Mouse (Mus musculus): Measurements from ENCODE around the gene Gm9195. TPM values are rescaled to one million over a fixed set of nuclear protein-coding genes. Genes with fewer than 3 reads are reported as not detected.

The Gm9195 gene
- polyA plus RNA-seq, 1 experiment from 2014 or later: not detected

DNA sequence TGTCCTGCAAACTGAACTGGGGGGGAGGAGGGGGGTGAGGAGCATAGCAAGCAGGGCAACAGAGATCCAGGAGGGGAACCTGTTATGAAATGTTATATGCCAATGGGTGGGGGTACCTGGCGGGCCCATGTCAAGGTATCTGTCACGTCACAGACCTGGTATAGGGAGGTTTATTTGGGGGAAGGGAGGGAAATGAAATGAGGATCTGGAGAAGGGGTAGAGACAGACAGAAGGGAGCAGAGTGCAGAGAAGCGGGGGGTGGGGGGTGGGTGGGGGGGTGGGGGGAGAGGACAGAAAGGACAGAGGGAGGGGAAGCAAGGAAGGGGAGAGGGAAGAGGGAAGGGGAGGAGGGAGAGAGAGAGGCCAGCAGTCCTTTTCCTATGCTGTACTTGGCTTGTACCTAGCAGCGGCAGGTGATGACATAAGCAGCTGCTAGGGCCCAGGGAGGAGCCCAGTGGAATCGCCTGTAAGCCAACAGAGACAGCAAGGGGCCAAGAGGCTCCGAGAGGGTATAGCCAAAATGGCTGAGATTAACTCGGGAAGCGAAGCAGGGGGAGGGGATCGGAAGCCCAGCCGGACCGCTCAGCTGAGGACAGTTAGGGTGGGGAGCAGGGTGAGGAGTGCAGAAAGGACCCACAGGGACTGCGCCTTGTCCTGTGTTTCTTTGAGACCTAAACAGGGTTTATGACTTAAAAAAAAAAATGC is 14.5 kb upstream of the Gm9195 start:
- ATAC-seq (ENCODE audit: low read depth): peak; percentile 84
- no peaks in the 10 kb centered on the region for H3K27me3 ChIP-seq (ENCODE audit: control insufficient read depth, insufficient read depth, low read depth, low read length)
- H3K9ac ChIP-seq (ENCODE audit: low read length): peak overlapping the region; percentile 57
- 9% methylated on average over 12 of the region's 12 CpGs for WGBS
- peak overlapping the region; percentile 37 for H3K27ac ChIP-seq (ENCODE audit: low read length)
- no peaks in the 10 kb centered on the region for H3K36me3 ChIP-seq (ENCODE audit: control insufficient read depth, insufficient read depth, low read length)
- peaks cover 11% of the 10 kb centered on the region; the same call in 1 of the 2 replicates for H3K4me1 ChIP-seq (replicated peaks; ENCODE audit: control insufficient read depth, insufficient read depth, low read length)
- H3K4me2 ChIP-seq (ENCODE audit: low read depth, low read length): peak overlapping the region; percentile 66
- no peaks in the 10 kb centered on the region for H3K9me3 ChIP-seq (ENCODE audit: control insufficient read depth, low read length)
- peak overlapping the region; percentile 44 for H3K4me3 ChIP-seq (ENCODE audit: low read length)

DNA sequence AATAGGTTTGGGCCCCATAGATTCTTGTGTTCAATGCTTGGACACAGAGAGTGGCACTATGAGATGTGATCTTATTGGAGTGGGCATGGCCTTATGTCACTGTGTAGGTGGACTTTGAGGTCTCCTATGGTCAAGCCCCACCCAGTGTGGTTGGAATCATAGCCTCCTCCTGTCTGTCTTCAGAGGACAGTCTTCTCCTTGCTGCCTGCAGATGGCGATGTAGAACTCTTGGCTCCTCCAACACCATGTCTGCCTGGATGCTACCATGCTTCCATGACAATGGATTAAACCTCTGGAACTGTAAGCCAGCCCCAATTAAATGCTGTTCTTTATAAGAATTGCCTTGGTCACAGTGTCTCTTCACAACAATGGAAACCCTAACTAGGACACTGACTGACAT is 13.3 kb upstream of the Gm9195 start:
- H3K9me3 ChIP-seq (ENCODE audit: control insufficient read depth, low read length): no peaks in the 10 kb centered on the region
- H3K27ac ChIP-seq (ENCODE audit: low read length): no peak overlapping the region
- WGBS: 96% methylated on average over 1 of the region's 1 CpGs
- H3K27me3 ChIP-seq (ENCODE audit: control insufficient read depth, insufficient read depth, low read depth, low read length): no peaks in the 10 kb centered on the region
- no peak overlapping the region for H3K4me3 ChIP-seq (ENCODE audit: low read length)
- no peak overlapping the region for H3K4me2 ChIP-seq (ENCODE audit: low read depth, low read length)
- no peaks in the 10 kb centered on the region for H3K36me3 ChIP-seq (ENCODE audit: control insufficient read depth, insufficient read depth, low read length)
- H3K9ac ChIP-seq (ENCODE audit: low read length): no peak overlapping the region
- no peak for ATAC-seq (ENCODE audit: low read depth)
- H3K4me1 ChIP-seq (replicated peaks; ENCODE audit: control insufficient read depth, insufficient read depth, low read length): peaks cover 7% of the 10 kb centered on the region; the same call in 1 of the 2 replicates

DNA sequence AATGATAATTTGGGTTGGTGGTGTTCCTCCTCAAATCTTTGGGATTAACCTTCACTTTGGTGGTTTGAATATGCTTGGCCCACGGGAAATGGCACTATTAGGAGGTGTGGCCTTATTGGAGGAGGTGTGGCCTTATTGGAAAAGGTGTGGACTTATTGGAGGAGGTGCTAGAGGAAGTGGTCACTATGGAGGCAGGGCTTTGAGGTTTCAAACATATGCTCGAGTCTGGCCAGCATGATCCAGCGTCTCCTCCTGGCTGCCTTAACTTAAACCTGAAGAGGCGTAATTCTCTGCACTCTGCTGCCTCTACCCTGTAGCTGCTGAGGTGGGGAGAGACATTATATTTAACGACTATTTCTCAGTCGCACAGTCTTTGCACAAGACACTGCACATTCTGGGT is 11.6 kb upstream of the Gm9195 start:
- Histone ChIP-seq H3K4me2 (ENCODE audit: low read depth, low read length) (no peak overlapping the region), H3K4me3 (ENCODE audit: low read length) (no peak overlapping the region), H3K27me3 (ENCODE audit: control insufficient read depth, insufficient read depth, low read depth, low read length) (no peaks in the 10 kb centered on the region), H3K9me3 (ENCODE audit: control insufficient read depth, low read length) (no peaks in the 10 kb centered on the region), H3K27ac (ENCODE audit: low read length) (no peak overlapping the region), H3K9ac (ENCODE audit: low read length) (no peak overlapping the region), H3K4me1 (replicated peaks; ENCODE audit: control insufficient read depth, insufficient read depth, low read length) (peaks cover 7% of the 10 kb centered on the region; the same call in 1 of the 2 replicates), H3K36me3 (ENCODE audit: control insufficient read depth, insufficient read depth, low read length) (no peaks in the 10 kb centered on the region)
- WGBS: 52% methylated on average over 6 of the region's 6 CpGs
- no peak for ATAC-seq (ENCODE audit: low read depth)

DNA sequence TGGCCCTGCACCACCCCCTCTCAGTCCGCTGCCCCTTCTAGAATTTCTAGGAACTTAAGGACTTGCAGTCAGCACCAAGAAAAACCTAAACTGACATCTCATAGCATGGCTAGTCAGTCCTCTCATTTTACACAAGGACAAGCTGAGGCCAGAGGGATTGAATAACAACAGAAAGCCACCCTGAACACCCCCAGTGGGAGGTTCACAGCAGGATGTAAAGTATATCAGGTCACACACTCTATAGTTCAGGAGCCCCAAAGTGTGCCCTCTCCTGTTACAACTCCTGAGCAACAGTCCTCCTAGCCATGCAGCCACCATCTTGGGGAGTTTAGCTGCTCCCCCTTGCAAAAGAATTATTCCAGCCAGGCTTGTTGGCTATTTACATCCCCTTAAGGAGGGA is 2.1 kb upstream of the Gm9195 start:
- 86% methylated on average over 1 of the region's 1 CpGs for WGBS
- H3K4me1 ChIP-seq (replicated peaks; ENCODE audit: control insufficient read depth, insufficient read depth, low read length): no peaks in the 10 kb centered on the region
- no peak for ATAC-seq (ENCODE audit: low read depth)
- H3K27me3 ChIP-seq (ENCODE audit: control insufficient read depth, insufficient read depth, low read depth, low read length): no peaks in the 10 kb centered on the region
- no peak overlapping the region for H3K9ac ChIP-seq (ENCODE audit: low read length)
- H3K4me2 ChIP-seq (ENCODE audit: low read depth, low read length): no peak overlapping the region
- H3K4me3 ChIP-seq (ENCODE audit: low read length): no peak overlapping the region
- no peaks in the 10 kb centered on the region for H3K36me3 ChIP-seq (ENCODE audit: control insufficient read depth, insufficient read depth, low read length)
- H3K27ac ChIP-seq (ENCODE audit: low read length): no peak overlapping the region
- no peaks in the 10 kb centered on the region for H3K9me3 ChIP-seq (ENCODE audit: control insufficient read depth, low read length)

DNA sequence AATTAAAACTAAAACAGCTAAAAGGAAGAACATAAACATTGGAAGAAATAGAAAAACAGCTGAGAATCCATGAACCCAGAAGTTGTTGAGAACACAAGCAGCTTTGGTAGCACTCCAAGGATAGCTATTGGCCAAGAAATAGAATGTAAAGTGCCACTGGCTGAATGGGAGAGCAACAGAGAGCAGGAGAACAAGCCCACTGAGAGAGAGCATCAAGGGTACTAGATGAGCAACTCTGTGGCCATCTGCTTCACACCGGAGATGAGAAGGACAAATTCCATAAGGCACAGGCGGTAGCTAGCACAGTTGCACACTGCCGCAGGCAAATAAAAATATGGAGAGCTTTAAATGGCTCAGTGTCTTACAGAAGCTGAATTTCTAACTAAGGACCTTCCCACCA is 1.3 kb downstream of the Gm9195 start:
- no peak overlapping the region for H3K4me2 ChIP-seq (ENCODE audit: low read depth, low read length)
- no peaks in the 10 kb centered on the region for H3K9me3 ChIP-seq (ENCODE audit: control insufficient read depth, low read length)
- H3K27ac ChIP-seq (ENCODE audit: low read length): no peak overlapping the region
- no peaks in the 10 kb centered on the region for H3K27me3 ChIP-seq (ENCODE audit: control insufficient read depth, insufficient read depth, low read depth, low read length)
- H3K4me3 ChIP-seq (ENCODE audit: low read length): no peak overlapping the region
- ATAC-seq (ENCODE audit: low read depth): no peak
- no peak overlapping the region for H3K9ac ChIP-seq (ENCODE audit: low read length)
- no peaks in the 10 kb centered on the region for H3K4me1 ChIP-seq (replicated peaks; ENCODE audit: control insufficient read depth, insufficient read depth, low read length)
- 92% methylated on average over 3 of the region's 3 CpGs for WGBS
- H3K36me3 ChIP-seq (ENCODE audit: control insufficient read depth, insufficient read depth, low read length): no peaks in the 10 kb centered on the region

DNA sequence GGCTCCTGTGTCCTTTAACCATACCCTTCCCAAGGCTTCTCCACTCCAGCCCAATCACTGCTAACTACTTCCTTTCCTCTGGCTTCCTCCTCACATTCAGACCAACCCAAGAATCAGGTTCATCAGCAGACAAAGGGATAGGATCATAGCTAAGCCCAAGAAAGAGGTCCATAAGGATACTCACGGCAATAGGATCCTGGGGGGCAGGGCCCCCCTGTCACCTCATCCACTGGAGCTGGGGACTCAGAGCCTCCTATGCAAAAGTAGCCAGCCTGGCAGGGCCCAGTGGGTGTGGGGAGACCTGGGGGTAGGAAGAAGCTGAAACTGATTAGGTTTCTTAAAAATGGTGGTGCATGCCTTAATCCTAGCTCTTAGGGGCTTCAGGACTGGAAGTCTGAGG is 17.1 kb downstream of the Gm9195 start:
- Histone ChIP-seq H3K4me2 (ENCODE audit: low read depth, low read length) (no peak overlapping the region), H3K9me3 (ENCODE audit: control insufficient read depth, low read length) (no peaks in the 10 kb centered on the region), H3K36me3 (ENCODE audit: control insufficient read depth, insufficient read depth, low read length) (no peaks in the 10 kb centered on the region), H3K4me3 (ENCODE audit: low read length) (no peak overlapping the region), H3K27me3 (ENCODE audit: control insufficient read depth, insufficient read depth, low read depth, low read length) (no peaks in the 10 kb centered on the region), H3K9ac (ENCODE audit: low read length) (no peak overlapping the region), H3K4me1 (replicated peaks; ENCODE audit: control insufficient read depth, insufficient read depth, low read length) (no peaks in the 10 kb centered on the region), H3K27ac (ENCODE audit: low read length) (no peak overlapping the region)
- 63% methylated on average over 1 of the region's 1 CpGs for WGBS
- ATAC-seq (ENCODE audit: low read depth): no peak

DNA sequence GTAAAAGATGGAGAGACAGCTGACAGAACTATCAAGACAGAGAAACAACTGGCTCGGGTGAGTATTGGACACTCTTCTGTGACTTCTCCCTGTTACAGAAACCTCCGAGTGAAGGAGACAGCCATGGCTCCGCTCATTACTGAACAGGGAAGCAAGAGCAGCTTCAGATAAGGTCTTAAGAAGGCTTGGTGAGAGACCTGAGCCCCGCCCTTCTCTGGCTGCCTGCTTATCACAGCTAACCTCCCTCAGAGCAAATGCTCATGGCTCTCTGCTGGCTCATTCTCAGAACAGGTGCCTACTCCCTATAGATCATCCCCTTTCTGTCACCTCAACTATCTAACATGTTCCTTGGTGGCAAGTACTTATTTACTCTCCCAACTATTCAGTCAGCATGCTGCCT is 23.2 kb downstream of the Gm9195 start:
- no peak overlapping the region for H3K4me3 ChIP-seq (ENCODE audit: low read length)
- H3K27me3 ChIP-seq (ENCODE audit: control insufficient read depth, insufficient read depth, low read depth, low read length): no peaks in the 10 kb centered on the region
- ATAC-seq (ENCODE audit: low read depth): no peak
- H3K4me1 ChIP-seq (replicated peaks; ENCODE audit: control insufficient read depth, insufficient read depth, low read length): no peaks in the 10 kb centered on the region
- no peak overlapping the region for H3K4me2 ChIP-seq (ENCODE audit: low read depth, low read length)
- H3K27ac ChIP-seq (ENCODE audit: low read length): no peak overlapping the region
- H3K9ac ChIP-seq (ENCODE audit: low read length): no peak overlapping the region
- WGBS: 36% methylated on average over 4 of the region's 4 CpGs
- H3K9me3 ChIP-seq (ENCODE audit: control insufficient read depth, low read length): no peaks in the 10 kb centered on the region
- H3K36me3 ChIP-seq (ENCODE audit: control insufficient read depth, insufficient read depth, low read length): no peaks in the 10 kb centered on the region

DNA sequence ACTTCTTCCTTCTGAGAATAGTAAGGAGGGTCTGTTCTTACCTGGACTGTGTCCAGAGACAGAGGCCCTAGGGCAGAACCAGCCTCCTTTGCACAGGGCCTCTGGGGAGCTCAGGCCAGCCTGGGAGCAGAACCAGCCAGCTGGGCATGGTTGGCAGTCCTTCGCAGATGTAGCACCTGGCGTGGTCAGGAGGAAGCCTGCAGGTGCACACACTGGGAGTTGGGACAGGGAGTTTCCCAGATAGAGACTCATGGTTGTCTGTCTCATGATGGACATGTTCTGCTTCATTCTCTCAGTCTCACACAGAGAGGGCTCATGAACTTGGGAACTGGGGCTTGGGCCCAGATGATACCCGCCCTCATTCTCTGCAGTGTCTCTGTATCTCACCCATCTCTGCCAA is 25.3 kb downstream of the Gm9195 start:
- Histone ChIP-seq H3K4me2 (ENCODE audit: low read depth, low read length) (no peak overlapping the region), H3K27ac (ENCODE audit: low read length) (no peak overlapping the region), H3K9ac (ENCODE audit: low read length) (no peak overlapping the region), H3K27me3 (ENCODE audit: control insufficient read depth, insufficient read depth, low read depth, low read length) (no peaks in the 10 kb centered on the region), H3K36me3 (ENCODE audit: control insufficient read depth, insufficient read depth, low read length) (no peaks in the 10 kb centered on the region), H3K4me1 (replicated peaks; ENCODE audit: control insufficient read depth, insufficient read depth, low read length) (no peaks in the 10 kb centered on the region), H3K9me3 (ENCODE audit: control insufficient read depth, low read length) (no peaks in the 10 kb centered on the region), H3K4me3 (ENCODE audit: low read length) (no peak overlapping the region)
- ATAC-seq (ENCODE audit: low read depth): no peak
- WGBS: 91% methylated on average over 3 of the region's 3 CpGs

DNA sequence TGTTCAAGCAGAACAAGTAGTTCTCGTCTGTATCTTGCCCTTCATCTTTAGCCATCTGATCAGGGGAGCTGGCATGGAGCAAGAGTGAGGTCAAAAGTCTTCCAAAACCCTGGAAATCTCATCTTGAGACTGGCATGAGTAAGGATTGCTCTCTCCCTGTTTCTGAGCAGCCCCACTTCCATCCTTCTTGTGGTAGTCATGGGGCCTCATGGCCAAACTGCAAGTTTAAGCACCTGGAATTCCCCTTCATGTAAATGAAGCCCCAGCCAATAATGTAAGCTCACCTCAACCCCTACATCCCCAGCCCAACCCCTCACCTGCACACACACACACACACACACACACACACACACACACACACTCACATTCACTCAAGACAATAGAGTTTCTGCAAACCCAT is 30.0 kb downstream of the Gm9195 start:
- no peak for ATAC-seq (ENCODE audit: low read depth)
- no peak overlapping the region for H3K4me2 ChIP-seq (ENCODE audit: low read depth, low read length)
- H3K4me1 ChIP-seq (replicated peaks; ENCODE audit: control insufficient read depth, insufficient read depth, low read length): no peaks in the 10 kb centered on the region
- H3K27ac ChIP-seq (ENCODE audit: low read length): no peak overlapping the region
- H3K36me3 ChIP-seq (ENCODE audit: control insufficient read depth, insufficient read depth, low read length): no peaks in the 10 kb centered on the region
- H3K4me3 ChIP-seq (ENCODE audit: low read length): no peak overlapping the region
- no peak overlapping the region for H3K9ac ChIP-seq (ENCODE audit: low read length)
- H3K9me3 ChIP-seq (ENCODE audit: control insufficient read depth, low read length): no peaks in the 10 kb centered on the region
- H3K27me3 ChIP-seq (ENCODE audit: control insufficient read depth, insufficient read depth, low read depth, low read length): no peaks in the 10 kb centered on the region
- WGBS: 58% methylated on average over 1 of the region's 1 CpGs

DNA sequence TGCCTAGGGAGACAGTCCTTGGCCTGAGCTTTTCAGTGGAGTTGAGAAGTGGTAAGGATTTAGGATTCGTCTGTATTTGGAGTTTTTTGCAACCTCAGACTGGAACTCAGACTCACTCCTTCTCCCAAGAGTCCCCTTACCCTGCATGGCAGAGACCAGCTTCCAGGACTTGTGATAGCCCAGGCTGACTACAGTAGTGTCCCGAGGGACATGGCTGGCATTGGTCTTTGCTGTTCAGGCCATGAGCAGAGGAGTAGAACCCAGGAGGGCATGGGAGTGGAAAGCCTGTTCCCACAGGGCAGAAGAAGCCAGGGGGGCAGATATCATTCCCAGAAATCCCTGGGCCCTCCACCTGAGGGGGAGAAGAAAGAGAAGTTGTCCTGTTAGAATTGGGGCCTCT is 31.3 kb downstream of the Gm9195 start:
- ATAC-seq (ENCODE audit: low read depth): no peak
- H3K9ac ChIP-seq (ENCODE audit: low read length): no peak overlapping the region
- H3K27me3 ChIP-seq (ENCODE audit: control insufficient read depth, insufficient read depth, low read depth, low read length): no peaks in the 10 kb centered on the region
- no peaks in the 10 kb centered on the region for H3K4me1 ChIP-seq (replicated peaks; ENCODE audit: control insufficient read depth, insufficient read depth, low read length)
- no peaks in the 10 kb centered on the region for H3K36me3 ChIP-seq (ENCODE audit: control insufficient read depth, insufficient read depth, low read length)
- no peak overlapping the region for H3K27ac ChIP-seq (ENCODE audit: low read length)
- no peak overlapping the region for H3K4me3 ChIP-seq (ENCODE audit: low read length)
- no peaks in the 10 kb centered on the region for H3K9me3 ChIP-seq (ENCODE audit: control insufficient read depth, low read length)
- 66% methylated on average over 2 of the region's 2 CpGs for whole genome bisulfite sequencing
- H3K4me2 ChIP-seq (ENCODE audit: low read depth, low read length): no peak overlapping the region
